Mouse (Mus musculus): ENCODE data around the gene Phf7. TPM values are rescaled to one million over a fixed set of nuclear protein-coding genes. Genes with fewer than 3 reads are reported as not detected.
A peak's percentile ranks its signal among the peaks of the same experiment; 100 is the strongest.

The Phf7 gene
- polyA plus RNA-seq, 1 experiment from 2014 or later = 12.7 TPM

DNA sequence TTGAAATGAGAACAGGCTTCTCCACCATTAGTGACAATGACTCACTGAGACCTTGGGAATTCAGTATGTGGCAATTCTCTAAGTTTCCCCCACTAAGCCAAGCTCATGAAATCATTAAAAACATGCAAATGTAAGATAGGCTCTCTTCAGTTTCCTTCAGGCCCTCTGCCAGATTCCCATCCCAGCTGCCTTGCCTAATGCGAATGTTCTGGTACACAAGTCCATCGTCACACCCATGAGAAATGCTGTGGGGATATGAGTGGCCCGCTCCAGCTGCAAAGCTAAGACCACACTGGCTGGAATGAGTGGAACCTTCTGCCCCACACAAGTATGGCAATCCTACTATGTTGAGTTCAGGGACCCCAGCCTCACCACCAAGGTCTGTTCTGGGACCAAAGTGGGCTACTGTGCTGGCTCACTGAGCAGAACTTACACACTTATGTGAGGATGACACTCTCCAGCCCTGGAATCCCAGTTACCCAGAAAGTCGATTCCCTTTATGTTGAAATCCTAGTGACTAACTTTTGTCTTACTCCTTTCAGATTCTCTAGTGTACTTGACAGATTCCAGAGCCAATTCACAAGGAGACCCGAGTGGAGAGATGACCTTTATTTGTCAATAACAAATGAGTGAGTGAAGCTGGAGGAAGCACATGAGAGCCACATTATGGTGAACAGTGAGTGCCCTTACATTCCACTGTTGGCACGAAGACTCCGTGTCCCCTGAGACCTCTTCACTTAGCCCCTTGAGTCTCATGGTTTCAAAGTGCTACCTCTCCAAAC is 13.8 kb downstream of the Phf7 start:
- H3K4me3 ChIP-seq (replicated peaks; ENCODE audit: low read length) = no peak overlapping the region
- no peak overlapping the region for H3K4me2 ChIP-seq (ENCODE audit: low read depth, low read length)
- no peaks in the 10 kb centered on the region for H3K9me3 ChIP-seq (replicated peaks; ENCODE audit: control insufficient read depth, low read length)
- H3K36me3 ChIP-seq (ENCODE audit: control insufficient read depth, insufficient read depth, low read length) = no peaks in the 10 kb centered on the region; the same call in 1 of the 2 replicates
- no peaks in the 10 kb centered on the region for H3K4me1 ChIP-seq (ENCODE audit: control insufficient read depth, insufficient read depth, low read length)
- H3K27ac ChIP-seq (ENCODE audit: low read length) = no peak overlapping the region
- no peaks in the 10 kb centered on the region for H3K27me3 ChIP-seq (ENCODE audit: control insufficient read depth, insufficient read depth, low read length)
- ATAC-seq (ENCODE audit: insufficient read depth, low FRiP score) = no peak
- WGBS = 78% methylated on average over 7 of the region's 7 CpGs
- H3K9ac ChIP-seq (ENCODE audit: low read length) = no peak overlapping the region

- Histone ChIP-seq H3K4me2 (ENCODE audit: low read depth, low read length) (no peak overlapping the region), H3K36me3 (ENCODE audit: control insufficient read depth, insufficient read depth, low read length) (no peaks in the 10 kb centered on the region; the same call in 1 of the 2 replicates), H3K27ac (ENCODE audit: low read length) (no peak overlapping the region), H3K9ac (ENCODE audit: low read length) (0 out of 2 replicates have a peak overlapping the region, but pooled peaks have one; percentile 4), H3K9me3 (replicated peaks; ENCODE audit: control insufficient read depth, low read length) (no peaks in the 10 kb centered on the region), H3K27me3 (ENCODE audit: control insufficient read depth, insufficient read depth, low read length) (no peaks in the 10 kb centered on the region), H3K4me3 (replicated peaks; ENCODE audit: low read length) (no peak overlapping the region), H3K4me1 (ENCODE audit: control insufficient read depth, insufficient read depth, low read length) (no peaks in the 10 kb centered on the region)
- ATAC-seq (ENCODE audit: insufficient read depth, low FRiP score) = 0 out of 2 replicates have a peak, but pooled peaks have one; percentile 48
- WGBS = 10% methylated on average over 11 of the region's 11 CpGs
Observed at GRCm38 (mm10) chr14:31233996-31234591, 17.0 kb downstream of the Phf7 start.

GRCm38 (mm10) chr14:31233070-31233995 is 17.8 kb downstream of the Phf7 start:
- no peaks in the 10 kb centered on the region for H3K4me1 ChIP-seq (ENCODE audit: control insufficient read depth, insufficient read depth, low read length)
- H3K27ac ChIP-seq (ENCODE audit: low read length) = no peak overlapping the region
- H3K4me3 ChIP-seq (replicated peaks; ENCODE audit: low read length) = no peak overlapping the region
- H3K27me3 ChIP-seq (ENCODE audit: control insufficient read depth, insufficient read depth, low read length) = no peaks in the 10 kb centered on the region
- no peak overlapping the region for H3K9ac ChIP-seq (ENCODE audit: low read length)
- no peak overlapping the region for H3K4me2 ChIP-seq (ENCODE audit: low read depth, low read length)
- WGBS = 75% methylated on average over 14 of the region's 14 CpGs
- H3K9me3 ChIP-seq (replicated peaks; ENCODE audit: control insufficient read depth, low read length) = no peaks in the 10 kb centered on the region
- ATAC-seq (ENCODE audit: insufficient read depth, low FRiP score) = 0 out of 2 replicates have a peak, but pooled peaks have one; percentile 11
- no peaks in the 10 kb centered on the region for H3K36me3 ChIP-seq (ENCODE audit: control insufficient read depth, insufficient read depth, low read length)

- no peak overlapping the region for H3K27ac ChIP-seq (ENCODE audit: low read length)
- no peaks in the 10 kb centered on the region for H3K36me3 ChIP-seq (ENCODE audit: control insufficient read depth, insufficient read depth, low read length)
- no peaks in the 10 kb centered on the region for H3K4me1 ChIP-seq (ENCODE audit: control insufficient read depth, insufficient read depth, low read length)
- no peak overlapping the region for H3K4me2 ChIP-seq (ENCODE audit: low read depth, low read length)
- 84% methylated on average over 13 of the region's 13 CpGs for WGBS
- H3K4me3 ChIP-seq (replicated peaks; ENCODE audit: low read length) = no peak overlapping the region
- H3K9ac ChIP-seq (ENCODE audit: low read length) = 0 out of 2 replicates have a peak overlapping the region, but pooled peaks have one; percentile 11
- no peaks in the 10 kb centered on the region for H3K27me3 ChIP-seq (ENCODE audit: control insufficient read depth, insufficient read depth, low read length)
- no peak for ATAC-seq (ENCODE audit: insufficient read depth, low FRiP score)
- H3K9me3 ChIP-seq (replicated peaks; ENCODE audit: control insufficient read depth, low read length) = no peaks in the 10 kb centered on the region
Observed at GRCm38 (mm10) chr14:31232404-31233069, 18.6 kb downstream of the Phf7 start.

DNA sequence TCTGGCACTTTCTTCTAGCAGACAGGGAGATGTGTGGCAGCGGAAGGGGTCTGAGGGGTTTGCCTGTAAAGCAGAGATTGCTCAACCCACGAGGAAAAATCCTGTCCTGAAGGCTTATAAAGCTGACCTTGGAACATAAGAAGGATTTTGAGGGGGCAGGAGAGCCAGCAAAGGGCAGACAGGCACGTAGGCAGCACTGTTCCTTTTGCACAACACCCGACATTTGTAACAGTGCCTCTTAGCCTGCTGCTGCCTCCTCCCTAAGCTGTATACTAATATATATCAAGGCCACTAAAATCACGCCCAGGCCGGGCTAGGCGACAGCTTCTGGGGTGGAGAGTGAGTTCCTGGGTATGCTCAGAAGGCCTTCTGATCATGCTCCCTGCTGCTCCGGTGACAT is 20.7 kb downstream of the Phf7 start:
- H3K4me3 ChIP-seq (replicated peaks; ENCODE audit: low read length) = no peak overlapping the region
- no peaks in the 10 kb centered on the region for H3K27me3 ChIP-seq (ENCODE audit: control insufficient read depth, insufficient read depth, low read length)
- no peaks in the 10 kb centered on the region for H3K36me3 ChIP-seq (ENCODE audit: control insufficient read depth, insufficient read depth, low read length)
- H3K4me2 ChIP-seq (ENCODE audit: low read depth, low read length) = no peak overlapping the region
- H3K9ac ChIP-seq (ENCODE audit: low read length) = no peak overlapping the region
- peaks cover 7% of the 10 kb centered on the region for H3K4me1 ChIP-seq (ENCODE audit: control insufficient read depth, insufficient read depth, low read length)
- no peak for ATAC-seq (ENCODE audit: insufficient read depth, low FRiP score)
- WGBS = 61% methylated on average over 8 of the region's 8 CpGs
- H3K9me3 ChIP-seq (replicated peaks; ENCODE audit: control insufficient read depth, low read length) = no peaks in the 10 kb centered on the region
- H3K27ac ChIP-seq (ENCODE audit: low read length) = no peak overlapping the region

DNA sequence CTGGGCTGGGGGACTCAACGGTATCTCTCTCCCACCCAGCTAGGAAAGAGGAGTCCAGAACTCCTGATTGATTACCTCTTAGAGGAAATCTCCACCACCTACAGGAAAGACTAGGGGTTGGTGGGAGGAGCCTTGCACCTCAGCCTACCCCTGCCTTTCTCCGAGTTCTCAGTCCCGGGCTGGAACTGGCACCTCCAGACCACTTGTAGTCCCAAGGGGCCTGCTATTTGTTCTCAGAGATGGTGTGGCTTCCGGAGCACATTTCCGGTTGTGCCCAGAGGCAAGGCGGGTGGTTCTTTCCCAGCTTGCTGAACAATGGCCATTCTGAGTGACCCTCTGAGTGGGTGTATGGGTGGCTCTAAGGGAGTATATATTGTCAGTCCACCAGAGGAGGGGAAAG is 22.9 kb downstream of the Phf7 start:
- Histone ChIP-seq H3K9ac (ENCODE audit: low read length) (no peak overlapping the region), H3K36me3 (ENCODE audit: control insufficient read depth, insufficient read depth, low read length) (no peaks in the 10 kb centered on the region), H3K4me3 (replicated peaks; ENCODE audit: low read length) (no peak overlapping the region), H3K27ac (ENCODE audit: low read length) (no peak overlapping the region), H3K27me3 (ENCODE audit: control insufficient read depth, insufficient read depth, low read length) (no peaks in the 10 kb centered on the region), H3K4me2 (ENCODE audit: low read depth, low read length) (no peak overlapping the region), H3K4me1 (ENCODE audit: control insufficient read depth, insufficient read depth, low read length) (peaks cover 13% of the 10 kb centered on the region), H3K9me3 (replicated peaks; ENCODE audit: control insufficient read depth, low read length) (no peaks in the 10 kb centered on the region)
- 46% methylated on average over 6 of the region's 6 CpGs for WGBS
- no peak for ATAC-seq (ENCODE audit: insufficient read depth, low FRiP score)

GRCm38 (mm10) chr14:31226978-31227377 is 24.1 kb downstream of the Phf7 start:
- ATAC-seq (ENCODE audit: insufficient read depth, low FRiP score) = peak; percentile 79; the same call in 1 of the 2 replicates
- H3K9me3 ChIP-seq (replicated peaks; ENCODE audit: control insufficient read depth, low read length) = no peaks in the 10 kb centered on the region
- H3K36me3 ChIP-seq (ENCODE audit: control insufficient read depth, insufficient read depth, low read length) = no peaks in the 10 kb centered on the region
- no peaks in the 10 kb centered on the region for H3K27me3 ChIP-seq (ENCODE audit: control insufficient read depth, insufficient read depth, low read length)
- peak overlapping the region; percentile 51; the same call in 1 of the 2 replicates for H3K9ac ChIP-seq (ENCODE audit: low read length)
- H3K27ac ChIP-seq (ENCODE audit: low read length) = peak overlapping the region; percentile 67
- no peak overlapping the region for H3K4me3 ChIP-seq (replicated peaks; ENCODE audit: low read length)
- H3K4me1 ChIP-seq (ENCODE audit: control insufficient read depth, insufficient read depth, low read length) = peaks cover 13% of the 10 kb centered on the region
- H3K4me2 ChIP-seq (ENCODE audit: low read depth, low read length) = no peak overlapping the region
- WGBS = 37% methylated on average over 4 of the region's 4 CpGs

GRCm38 (mm10) chr14:31217666-31218065 is 33.5 kb downstream of the Phf7 start, which contains the start of gene Sema3g:
TSS of gene Sema3g (plus strand) at chr14:31217860.
- Histone ChIP-seq H3K9ac (ENCODE audit: low read length) (peak within 1 kb of the TSS; percentile 41), H3K4me3 (replicated peaks; ENCODE audit: low read length) (no peak within 1 kb of the TSS), H3K36me3 (ENCODE audit: control insufficient read depth, insufficient read depth, low read length) (no peaks in the 10 kb centered on the region), H3K27me3 (ENCODE audit: control insufficient read depth, insufficient read depth, low read length) (no peaks in the 10 kb centered on the region), H3K27ac (ENCODE audit: low read length) (no peak within 1 kb of the TSS), H3K9me3 (replicated peaks; ENCODE audit: control insufficient read depth, low read length) (no peaks in the 10 kb centered on the region), H3K4me1 (ENCODE audit: control insufficient read depth, insufficient read depth, low read length) (0 out of 2 replicates have a peak, but pooled peaks cover 2% of the 10 kb centered on the region), H3K4me2 (ENCODE audit: low read depth, low read length) (peak within 1 kb of the TSS; percentile 14; the same call in 1 of the 2 replicates)
- peak; percentile 75; the same call in 1 of the 2 replicates for ATAC-seq (ENCODE audit: insufficient read depth, low FRiP score)
- 9% methylated on average over 11 of the region's 11 CpGs for WGBS
